Mouse (Mus musculus) T-helper 2 cell (primary cell): ENCODE results near the gene Chek2.

ENCODE experiments used
- in situ Hi-C: fragments of 300-600 bp; cut with MboI, MseI; formaldehyde crosslinking; loops from one replicate; pipeline ENCODE4 v1.15.1; 2025; ENCODE audit warnings: high pct_unique_total_duplicates

Gene Chek2

DNA sequence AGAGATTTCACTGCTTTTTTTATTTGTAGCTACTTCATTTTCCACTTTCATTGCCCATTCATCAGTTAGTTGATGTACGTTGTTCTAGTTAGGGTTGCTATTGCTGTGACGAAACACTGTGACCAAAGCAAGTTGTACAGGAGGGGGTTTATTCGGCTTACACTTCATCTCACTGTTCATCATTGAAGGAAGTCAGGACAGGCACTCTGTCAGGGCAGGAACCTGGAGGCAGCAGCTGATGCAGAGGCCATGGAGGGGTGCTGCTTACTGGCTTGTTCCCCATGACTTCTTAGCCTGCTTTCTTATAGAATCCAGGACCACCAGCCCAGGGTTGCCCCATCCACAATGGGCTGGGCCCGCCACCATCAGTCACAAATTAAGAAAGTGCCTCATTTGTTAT is 59.0 kb downstream of the Chek2 start:
- in situ Hi-C loops: no loop called here

DNA sequence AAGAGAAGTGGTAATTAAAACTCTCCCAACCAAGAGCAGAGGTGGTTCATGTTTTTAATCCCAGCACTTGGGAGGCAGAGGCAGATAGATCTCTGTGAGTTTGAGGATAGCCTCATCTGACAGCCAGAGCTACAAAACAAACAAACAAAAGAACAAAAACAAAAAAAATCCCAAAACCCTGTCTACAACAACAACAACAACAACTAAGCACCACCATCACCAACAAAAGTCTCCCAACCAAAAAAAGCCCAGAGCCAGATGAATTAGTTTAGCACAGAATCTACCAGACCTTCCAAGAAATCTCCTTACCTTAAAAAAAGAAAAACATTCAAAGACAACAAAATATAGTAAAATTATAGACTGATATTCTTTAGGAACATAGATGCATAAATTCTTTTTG is 60.6 kb downstream of the Chek2 start:
- in situ Hi-C loops: loop anchor here (25.0 kb wide), 1 partner anchor 1812 kb away; no protein-coding TSS in a partner anchor

DNA sequence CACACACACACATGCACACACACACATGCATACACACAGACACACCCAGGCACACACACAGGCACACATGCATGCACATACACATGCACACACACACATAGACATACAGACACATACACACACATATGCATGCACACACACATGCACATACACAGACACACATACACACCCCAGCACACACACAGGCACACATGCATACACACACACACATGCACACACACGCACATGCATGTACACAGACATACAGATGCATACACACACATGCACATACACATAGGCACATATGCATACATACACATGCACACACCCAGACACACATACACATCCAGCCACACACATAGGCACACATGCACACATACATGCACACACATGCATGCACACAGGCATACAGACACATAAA is 66.9 kb downstream of the Chek2 start:
- in situ Hi-C loops: loop anchor here (25.0 kb wide), 1 partner anchor 1806 kb away; no protein-coding TSS in a partner anchor

DNA sequence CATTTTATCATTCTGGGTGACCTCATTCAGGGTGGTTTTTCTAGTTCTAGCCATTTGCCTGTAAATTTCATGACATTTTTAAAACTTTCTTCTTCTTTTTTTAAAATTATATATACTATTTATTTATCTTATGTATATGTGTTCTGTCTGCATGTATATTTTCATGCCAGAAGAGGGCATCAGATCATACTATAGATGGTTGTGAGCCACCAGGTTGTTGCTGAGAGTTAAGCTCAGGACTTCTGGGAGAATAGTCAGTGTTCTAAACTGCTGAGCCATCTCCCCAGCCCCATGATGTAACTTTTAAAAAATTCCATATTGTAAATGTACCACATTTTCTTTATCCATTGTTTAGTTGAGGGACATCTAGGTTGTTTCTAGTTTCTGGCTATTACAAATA is 69.1 kb downstream of the Chek2 start:
- in situ Hi-C loops: loop anchor here (25.0 kb wide), 1 partner anchor 1803 kb away; no protein-coding TSS in a partner anchor

DNA sequence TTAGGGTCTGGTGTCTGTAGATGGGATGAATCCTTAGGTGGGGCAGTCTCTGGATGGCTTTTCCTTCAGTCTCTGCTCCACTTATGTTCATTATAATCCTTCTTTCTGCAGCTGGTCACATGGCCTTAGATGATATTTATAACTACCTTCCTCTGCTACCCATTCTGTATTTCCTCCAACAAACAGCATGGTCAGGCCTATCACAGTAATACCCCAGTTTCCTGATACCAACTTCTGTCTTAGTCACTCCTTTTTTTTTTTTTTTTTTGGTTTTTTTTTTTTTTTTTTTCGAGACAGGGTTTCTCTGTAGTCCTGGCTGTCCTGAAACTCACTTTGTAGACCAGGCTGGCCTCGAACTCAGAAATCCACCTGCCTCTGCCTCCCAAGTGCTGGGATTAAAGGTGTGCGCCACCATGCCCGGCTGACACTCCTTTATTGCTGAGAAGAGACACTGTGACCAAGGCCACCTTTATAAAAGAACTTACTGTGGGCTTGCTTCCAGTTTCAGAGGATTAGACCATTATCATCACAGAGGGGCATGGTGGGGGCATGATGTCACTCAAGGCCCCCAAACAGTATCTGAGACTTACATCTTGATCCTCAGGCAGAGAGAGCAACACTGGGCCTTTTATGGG is 70.3 kb downstream of the Chek2 start:
- in situ Hi-C loops: loop anchor here (25.0 kb wide), 1 partner anchor 1802 kb away; no protein-coding TSS in a partner anchor

DNA sequence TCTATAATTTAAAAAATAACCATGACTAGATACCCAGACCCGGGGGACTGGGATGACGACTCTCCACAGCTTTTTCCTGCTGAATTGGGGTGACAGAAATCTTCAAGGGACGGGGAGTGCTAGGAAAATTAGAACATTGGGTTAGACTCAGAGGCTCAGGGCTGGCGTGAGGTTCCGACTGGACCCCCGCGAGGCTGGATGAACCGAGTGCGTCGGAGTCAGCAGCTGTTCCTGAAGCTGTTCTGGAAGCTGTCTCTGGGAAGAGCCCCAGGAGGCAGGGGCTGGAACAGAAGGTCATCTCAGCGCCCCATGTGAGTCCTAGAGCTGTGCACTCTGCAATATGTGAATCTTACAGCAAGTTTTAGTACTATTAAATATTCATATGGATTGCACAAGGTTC is 75.1 kb downstream of the Chek2 start:
- in situ Hi-C loops: loop anchor here (25.0 kb wide), 1 partner anchor 1797 kb away; no protein-coding TSS in a partner anchor

DNA sequence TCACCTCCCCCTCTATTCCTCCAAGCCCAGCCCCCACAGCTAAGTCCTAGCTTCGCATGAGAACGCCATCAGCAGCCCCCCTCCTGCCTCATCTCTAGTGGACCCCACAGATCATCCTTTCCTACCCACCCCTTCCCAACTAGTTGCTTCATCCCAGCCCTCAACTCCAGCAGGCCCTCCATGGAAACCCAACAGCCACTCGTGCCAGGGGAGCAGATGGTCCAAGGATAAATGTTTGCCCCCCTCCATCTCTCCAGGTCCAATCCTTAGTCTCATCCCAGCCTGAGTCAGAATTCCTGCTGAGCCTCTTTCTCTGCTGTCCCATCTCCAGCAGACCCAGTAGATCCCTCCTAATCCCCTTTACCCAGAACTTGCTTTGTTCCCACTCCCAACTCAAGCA is 76.5 kb downstream of the Chek2 start:
- in situ Hi-C loops: loop anchor here (25.0 kb wide), 1 partner anchor 1796 kb away; no protein-coding TSS in a partner anchor

DNA sequence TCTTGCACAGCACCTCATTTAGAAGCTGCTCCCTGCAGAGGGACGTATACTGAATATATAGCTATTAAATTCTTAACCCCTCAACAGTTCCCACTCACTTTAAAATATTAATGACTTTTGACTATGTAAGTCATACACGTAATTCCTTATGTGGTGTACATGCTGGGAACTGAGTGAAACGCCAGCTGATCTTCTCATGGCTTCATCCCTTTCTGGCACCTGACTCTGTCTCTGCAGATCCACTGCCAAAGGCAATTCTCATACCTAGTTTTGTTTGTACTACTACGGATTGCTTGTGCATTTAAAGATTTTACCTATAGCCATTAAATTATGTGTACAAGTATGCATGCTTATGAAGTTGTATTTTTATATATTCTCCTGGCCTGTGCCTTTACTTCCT is 79.8 kb downstream of the Chek2 start:
- in situ Hi-C loops: loop anchor here (25.0 kb wide), 1 partner anchor 1793 kb away; no protein-coding TSS in a partner anchor

DNA sequence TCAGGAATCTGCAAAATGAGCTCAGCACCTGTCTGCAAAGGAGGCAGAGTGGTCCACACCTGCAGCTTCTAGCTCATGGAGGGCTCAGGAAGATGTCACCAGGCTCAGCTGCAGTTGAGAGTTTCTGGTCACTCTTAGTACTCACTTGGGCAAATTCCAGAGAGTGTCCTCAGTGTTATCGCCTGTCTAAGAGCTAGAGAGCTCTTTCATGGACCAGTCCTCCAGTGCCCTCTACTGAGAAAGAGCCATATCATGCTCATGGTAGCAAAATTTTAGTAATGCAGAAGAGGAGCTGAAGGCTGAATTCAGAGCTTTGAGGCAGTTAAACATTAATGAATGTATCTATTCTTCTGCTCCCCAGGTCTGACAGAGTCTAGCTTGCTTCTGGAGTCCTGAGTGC is 83.6 kb downstream of the Chek2 start:
- in situ Hi-C loops: loop anchor here (25.0 kb wide), 1 partner anchor 1789 kb away; no protein-coding TSS in a partner anchor
